In genomic region chr8:84067047-84067573, GRCm38 (mm10) we compare ENCODE assay signal across 8 mouse cellular contexts. TPM values are rescaled to one million over a fixed set of nuclear protein-coding genes. Genes with fewer than 3 reads are reported as not detected.
DNase-seq lines count a peak whose midpoint lies in the region; ATAC-seq and TF ChIP-seq lines count a peak whose summit lies in the region.

No protein-coding gene starts in this region.

- no peak for TF ChIP-seq POLR2A in testis, adult 2 months (IDR thresholded peaks at IDR 0.05; ENCODE audit: control insufficient read depth, low read depth, low read length)

- H3K36me3 ChIP-seq in G1E (replicated peaks), result peaks cover 27% of the 10 kb centered on the region
- no peaks in the 10 kb centered on the region for H3K36me3 ChIP-seq in forebrain, embryonic 15.5 days
- no peaks in the 10 kb centered on the region for H3K36me3 ChIP-seq in neural tube, embryonic 14.5 days (ENCODE audit: control insufficient read depth, insufficient read depth, low read length)
- H3K36me3 ChIP-seq in testis, adult 2 months (ENCODE audit: control insufficient read depth, insufficient read depth, low read length), result no peaks in the 10 kb centered on the region

- TF ChIP-seq CTCF in G1E (IDR thresholded peaks at IDR 0.05; ENCODE audit: low read depth, low read length), result no peak
- no peak for TF ChIP-seq CTCF in testis, adult 2 months (IDR thresholded peaks at IDR 0.05; ENCODE audit: control insufficient read depth, insufficient read depth, insufficient replicate concordance, low read depth, low read length)

- whole genome bisulfite sequencing in forebrain, embryonic 15.5 days, result 1% methylated on average over 57 of the region's 58 CpGs
- 2% methylated on average over 47 of the region's 58 CpGs for WGBS in neural tube, embryonic 14.5 days

- intact Hi-C loops in heart, postnatal 25 days (cut with DNase I), result loop anchor here (5.0 kb wide), 1 partner anchor 80 kb away; the partner anchor contains the start of genes 4930432K21Rik and Cc2d1a

- H3K9me3 ChIP-seq in G1E (replicated peaks), result no peaks in the 10 kb centered on the region
- no peaks in the 10 kb centered on the region for H3K9me3 ChIP-seq in forebrain, embryonic 15.5 days
- H3K9me3 ChIP-seq in neural tube, embryonic 14.5 days (ENCODE audit: control insufficient read depth, low read length), result no peaks in the 10 kb centered on the region

- no peaks in the 10 kb centered on the region for H3K27me3 ChIP-seq in G1E (ENCODE audit: insufficient read depth, low read length)
- H3K27me3 ChIP-seq in forebrain, embryonic 15.5 days, result no peaks in the 10 kb centered on the region
- no peaks in the 10 kb centered on the region for H3K27me3 ChIP-seq in neural tube, embryonic 14.5 days (ENCODE audit: control insufficient read depth, insufficient read depth, low read length)
- H3K27me3 ChIP-seq in testis, adult 2 months (ENCODE audit: control insufficient read depth, insufficient read depth, low read length), result no peaks in the 10 kb centered on the region

- peaks cover 64% of the 10 kb centered on the region for H3K4me1 ChIP-seq in G1E (ENCODE audit: insufficient read depth, low read depth, low read length)
- H3K4me1 ChIP-seq in forebrain, embryonic 15.5 days, result peaks cover 43% of the 10 kb centered on the region
- H3K4me1 ChIP-seq in neural tube, embryonic 14.5 days (ENCODE audit: control insufficient read depth, insufficient read depth, low read length), result peaks cover 23% of the 10 kb centered on the region
- peaks cover 29% of the 10 kb centered on the region for H3K4me1 ChIP-seq in testis, adult 2 months (ENCODE audit: control insufficient read depth, insufficient read depth, low read length)

- H3K4me3 ChIP-seq in G1E (ENCODE audit: low read depth, low read length), result peak overlapping the region; percentile 81
- H3K4me3 ChIP-seq in forebrain, embryonic 15.5 days, result peak overlapping the region; percentile 99
- H3K4me3 ChIP-seq in neural tube, embryonic 14.5 days (ENCODE audit: low read depth, low read length), result peak overlapping the region; percentile 86
- peak overlapping the region; percentile 77 for H3K4me3 ChIP-seq in testis, adult 2 months (ENCODE audit: control insufficient read depth, low read depth, low read length)

- peak; percentile 81 for DNase-seq in G1E (ENCODE audit: low spot score)
- DNase-seq in cerebellum, adult 11-12 months, result peak; percentile 91
- peak; percentile 93 for DNase-seq in heart, postnatal 25 days (ENCODE audit: low spot score)
- DNase-seq in layer of hippocampus, adult 18-20 months (ENCODE audit: low spot score in 2 of 2), result peak; percentile 89 to 97
- peak; percentile 94 to 95 for DNase-seq in lung, adult 18-20 months

- peak overlapping the region; percentile 96 for H3K27ac ChIP-seq in forebrain, embryonic 15.5 days (replicated peaks)
- peak overlapping the region; percentile 94 for H3K27ac ChIP-seq in neural tube, embryonic 14.5 days (ENCODE audit: low read depth, low read length)
- peak overlapping the region; percentile 77 for H3K27ac ChIP-seq in testis, adult 2 months (ENCODE audit: control insufficient read depth, insufficient read depth, low read depth, low read length)

- H3K4me2 ChIP-seq in forebrain, embryonic 15.5 days (replicated peaks), result peak overlapping the region; percentile 34
- peak overlapping the region; percentile 48 for H3K4me2 ChIP-seq in neural tube, embryonic 14.5 days (ENCODE audit: low read depth, low read length)

- ATAC-seq in G1E (ENCODE audit: extremely low read depth, insufficient number of reproducible peaks, low FRiP score, poor library complexity, severe bottlenecking), result peak; percentile 18
- peak; percentile 60 for ATAC-seq in forebrain, embryonic 15.5 days (replicated peaks)
- ATAC-seq in neural tube, embryonic 14.5 days (ENCODE audit: low read depth), result peak; percentile 57

- H3K9ac ChIP-seq in forebrain, embryonic 15.5 days (replicated peaks), result peak overlapping the region; percentile 82
- H3K9ac ChIP-seq in neural tube, embryonic 14.5 days (replicated peaks; ENCODE audit: low read depth, low read length), result peak overlapping the region; percentile 79

RNA-seq across cellular contexts. Expression of gene Rfx1, which starts 0.5 kb away (rescaled TPM):
- total RNA-seq in G1E (2014; fragmentation: Nextera tagmentation), result 12.0 and 14.3 TPM in 2 replicates
- 2.4 and 2.9 TPM in 2 replicates for total RNA-seq in G1E (2017)
- 41.4 and 44.5 TPM in 2 replicates for polyA plus RNA-seq in G1E (2012)
- polyA plus RNA-seq in forebrain, embryonic 15.5 days (2015; fragmentation: Nextera tagmentation; extraction: Ambion mirVana), result 9.1 and 9.5 TPM in 2 replicates
- total RNA-seq in heart, postnatal 25 days (2021), result 1 to 10 TPM; 8.5 to 9.7 TPM
- total RNA-seq in layer of hippocampus, adult 18-20 months (2021), result 10 to 100 TPM; 27.3 to 28.1 TPM
- polyA plus RNA-seq in neural tube, embryonic 14.5 days (2014; fragmentation: Nextera tagmentation; extraction: Ambion mirVana), result 10.1 and 12.8 TPM in 2 replicates
- 83.0 and 89.5 TPM in 2 replicates for polyA plus RNA-seq in testis, adult 2 months (2012; rRNA removed)

RNA-seq across cellular contexts. Expression of gene Gm10643, which starts 2.2 kb away (rescaled TPM):
- total RNA-seq in G1E (2014; fragmentation: Nextera tagmentation) (1.1 and 2.0 TPM in 2 replicates), G1E (2017) (1.3 and 1.6 TPM in 2 replicates)
- polyA plus RNA-seq in G1E (2012), result 0.05 and 0.09 TPM in 2 replicates
- polyA plus RNA-seq in forebrain, embryonic 15.5 days (2015; fragmentation: Nextera tagmentation; extraction: Ambion mirVana), result 1.2 and 1.3 TPM in 2 replicates
- 1 to 10 TPM; 3.2 to 3.3 TPM for total RNA-seq in heart, postnatal 25 days (2021)
- 1 to 10 TPM; 4.9 to 5.6 TPM for total RNA-seq in layer of hippocampus, adult 18-20 months (2021)
- 1.8 and 2.2 TPM in 2 replicates for polyA plus RNA-seq in neural tube, embryonic 14.5 days (2014; fragmentation: Nextera tagmentation; extraction: Ambion mirVana)
- polyA plus RNA-seq in testis, adult 2 months (2012; rRNA removed), result 6.3 and 6.6 TPM in 2 replicates

RNA-seq across cellular contexts. Expression of gene Rln3, which starts 22.3 kb away (rescaled TPM):
- total RNA-seq in G1E (2014; fragmentation: Nextera tagmentation) (not detected in 2 replicates), G1E (2017) (not detected in 2 replicates)
- polyA plus RNA-seq in G1E (2012), result not detected in 2 replicates
- polyA plus RNA-seq in forebrain, embryonic 15.5 days (2015; fragmentation: Nextera tagmentation; extraction: Ambion mirVana), result not detected in 2 replicates
- not detected for total RNA-seq in heart, postnatal 25 days (2021)
- not detected for total RNA-seq in layer of hippocampus, adult 18-20 months (2021)
- polyA plus RNA-seq in neural tube, embryonic 14.5 days (2014; fragmentation: Nextera tagmentation; extraction: Ambion mirVana), result 0.82 and 0.91 TPM in 2 replicates
- polyA plus RNA-seq in testis, adult 2 months (2012; rRNA removed), result 0.84 TPM in 1 of 2 replicates, not detected in the other

RNA-seq across cellular contexts. Expression of gene Il27ra, which starts 24.7 kb away (rescaled TPM):
- not detected in 2 replicates for total RNA-seq in G1E (2014; fragmentation: Nextera tagmentation)
- total RNA-seq in G1E (2017), result not detected in 2 replicates
- polyA plus RNA-seq in G1E (2012), result not detected in 2 replicates
- polyA plus RNA-seq in forebrain, embryonic 15.5 days (2015; fragmentation: Nextera tagmentation; extraction: Ambion mirVana), result 0.41 and 0.68 TPM in 2 replicates
- 1 to 10 TPM; 4.0 to 4.2 TPM for total RNA-seq in heart, postnatal 25 days (2021)
- total RNA-seq in layer of hippocampus, adult 18-20 months (2021), result 1 to 10 TPM; 1.6 to 1.9 TPM
- polyA plus RNA-seq in neural tube, embryonic 14.5 days (2014; fragmentation: Nextera tagmentation; extraction: Ambion mirVana), result 0.43 and 0.45 TPM in 2 replicates
- 0.08 and 0.12 TPM in 2 replicates for polyA plus RNA-seq in testis, adult 2 months (2012; rRNA removed)

RNA-seq across cellular contexts. Expression of gene Dcaf15, which starts 37.5 kb away (rescaled TPM):
- total RNA-seq in G1E (2014; fragmentation: Nextera tagmentation), result 15.7 and 16.3 TPM in 2 replicates
- total RNA-seq in G1E (2017), result 16.4 and 20.2 TPM in 2 replicates
- polyA plus RNA-seq in G1E (2012), result 51.8 and 68.1 TPM in 2 replicates
- 17.8 and 19.3 TPM in 2 replicates for polyA plus RNA-seq in forebrain, embryonic 15.5 days (2015; fragmentation: Nextera tagmentation; extraction: Ambion mirVana)
- total RNA-seq in heart, postnatal 25 days (2021), result 1 to 10 TPM; 5.9 to 7.2 TPM
- total RNA-seq in layer of hippocampus, adult 18-20 months (2021), result 10 to 100 TPM; 16.9 to 17.6 TPM
- 16.5 and 19.0 TPM in 2 replicates for polyA plus RNA-seq in neural tube, embryonic 14.5 days (2014; fragmentation: Nextera tagmentation; extraction: Ambion mirVana)
- 210 and 216 TPM in 2 replicates for polyA plus RNA-seq in testis, adult 2 months (2012; rRNA removed)

Comparison
In these comparisons a context has a peak if more than half of its experiments do, and no peak if none do; other contexts are left out.
1. Peak in every context shown above with its lines: DNase-seq, ATAC-seq, H3K4me3 ChIP-seq and H3K27ac ChIP-seq.